Comparison of ENCODE assay signal across 24 mouse cellular contexts in genomic region chr2:153463257-153463656, GRCm38 (mm10). TPM values are rescaled to one million over a fixed set of nuclear protein-coding genes. Genes with fewer than 3 reads are reported as not detected.
DNase-seq lines count a peak whose midpoint lies in the region; ATAC-seq and TF ChIP-seq lines count a peak whose summit lies in the region.
"Had no signal": no experiment of that assay in that cellular context is flagged by ENCODE, and none has a peak within 500 bp of the region (broad histone marks: within the 10 kb centered on the region; RNA-seq: fewer than 3 reads in every experiment).

No protein-coding gene starts in this region.

- no peak for ATAC-seq in heart, postnatal 0 days (ENCODE audit: insufficient read depth, low read depth)
- ATAC-seq in heart, embryonic 11.5 days (replicated peaks; ENCODE audit: insufficient number of reproducible peaks, low FRiP score, low TSS enrichment), result no peak
- no peak for ATAC-seq in midbrain, embryonic 14.5 days (ENCODE audit: low FRiP score, low TSS enrichment)
- ATAC-seq in midbrain, embryonic 16.5 days, result no peak
- no peak for ATAC-seq in stomach, postnatal 0 days (ENCODE audit: low FRiP score, low TSS enrichment)
- no peak for ATAC-seq in CD4-positive, CD25-positive, alpha-beta regulatory T cell, adult 4 months
- ATAC-seq: intestine, embryonic 15.5 days had no signal

- H3K27me3 ChIP-seq in heart, postnatal 0 days (ENCODE audit: control insufficient read depth, insufficient read depth, low read length), result no peaks in the 10 kb centered on the region
- H3K27me3 ChIP-seq in heart, embryonic 11.5 days (ENCODE audit: control insufficient read depth, insufficient read depth, low read length), result no peaks in the 10 kb centered on the region
- no peaks in the 10 kb centered on the region for H3K27me3 ChIP-seq in midbrain, embryonic 14.5 days (ENCODE audit: control insufficient read depth, insufficient read depth, low read length)
- no peaks in the 10 kb centered on the region for H3K27me3 ChIP-seq in midbrain, embryonic 16.5 days (ENCODE audit: control insufficient read depth, insufficient read depth, low read depth, low read length)
- no peaks in the 10 kb centered on the region for H3K27me3 ChIP-seq in stomach, postnatal 0 days (ENCODE audit: control insufficient read depth, insufficient read depth, low read length)
- H3K27me3 ChIP-seq: embryonic facial prominence, embryonic 13.5 days; intestine, embryonic 15.5 days had no signal

- no peak for TF ChIP-seq EP300 in heart, postnatal 0 days (IDR thresholded peaks at IDR 0.05; ENCODE audit: low read depth)
- no peak for TF ChIP-seq EP300 in stomach, postnatal 0 days (optimal IDR thresholded peaks at IDR 0.05)

- H3K9ac ChIP-seq in heart, postnatal 0 days (replicated peaks; ENCODE audit: low read depth, low read length), result no peak overlapping the region
- no peak overlapping the region for H3K9ac ChIP-seq in heart, embryonic 11.5 days (ENCODE audit: low read depth, low read length)
- no peak overlapping the region for H3K9ac ChIP-seq in midbrain, embryonic 14.5 days (replicated peaks; ENCODE audit: low read length)
- no peak overlapping the region for H3K9ac ChIP-seq in midbrain, embryonic 16.5 days (ENCODE audit: low read depth, low read length)
- no peak overlapping the region for H3K9ac ChIP-seq in ES-E14 (ENCODE audit: insufficient read depth, low read depth, low read length, poor library complexity, severe bottlenecking)
- H3K9ac ChIP-seq in stomach, postnatal 0 days (ENCODE audit: low read length), result no peak overlapping the region
- H3K9ac ChIP-seq: embryonic facial prominence, embryonic 13.5 days; intestine, embryonic 15.5 days had no signal

- DNase-seq in heart, postnatal 0 days (ENCODE audit: low spot score), result no peak
- peak; percentile 32 for DNase-seq in midbrain, embryonic 14.5 days
- DNase-seq in ES-E14 (ENCODE audit: low read depth, low spot score), result no peak
- DNase-seq in stomach, postnatal 0 days (ENCODE audit: low spot score), result no peak
- DNase-seq in cerebellum, postnatal 14 days, result no peak
- DNase-seq: adrenal gland, postnatal 14 days; cerebellum, postnatal 10 days; gastrocnemius, postnatal 36 days; kidney, postnatal 14 days; lung, postnatal 14 days; right cerebral cortex, postnatal 14 days; thymus, adult 18-20 months had no signal

- TF ChIP-seq CTCF in heart, postnatal 0 days (IDR thresholded peaks at IDR 0.05; ENCODE audit: low read depth), result peak; percentile 23; the same call in 1 of the 2 replicates
- peak; percentile 59 for TF ChIP-seq CTCF in stomach, postnatal 0 days (IDR thresholded peaks at IDR 0.05; ENCODE audit: low read depth)

- H3K4me3 ChIP-seq in heart, postnatal 0 days (ENCODE audit: low read depth, low read length), result no peak overlapping the region
- no peak overlapping the region for H3K4me3 ChIP-seq in heart, embryonic 11.5 days (ENCODE audit: low read depth, low read length)
- no peak overlapping the region for H3K4me3 ChIP-seq in midbrain, embryonic 14.5 days (replicated peaks; ENCODE audit: low read depth, low read length)
- H3K4me3 ChIP-seq in midbrain, embryonic 16.5 days (ENCODE audit: low read depth, low read length), result no peak overlapping the region
- no peak overlapping the region for H3K4me3 ChIP-seq in ES-E14 (ENCODE audit: insufficient read depth in 1 of 2, low read depth in 1 of 2, low read length in 2 of 2, poor library complexity in 1 of 2, severe bottlenecking in 1 of 2)
- no peak overlapping the region for H3K4me3 ChIP-seq in stomach, postnatal 0 days (ENCODE audit: low read depth, low read length)
- H3K4me3 ChIP-seq: embryonic facial prominence, embryonic 13.5 days; intestine, embryonic 15.5 days had no signal

- H3K27ac ChIP-seq in heart, postnatal 0 days (ENCODE audit: low read depth), result no peak overlapping the region
- H3K27ac ChIP-seq in heart, embryonic 11.5 days (ENCODE audit: low read depth, low read length), result no peak overlapping the region
- H3K27ac ChIP-seq in midbrain, embryonic 14.5 days (replicated peaks; ENCODE audit: low read depth, low read length), result no peak overlapping the region
- H3K27ac ChIP-seq in midbrain, embryonic 16.5 days (ENCODE audit: low read length), result no peak overlapping the region
- H3K27ac ChIP-seq in ES-E14 (ENCODE audit: insufficient read depth, low read depth, low read length, poor library complexity, severe bottlenecking), result no peak overlapping the region
- H3K27ac ChIP-seq in stomach, postnatal 0 days (replicated peaks), result no peak overlapping the region
- H3K27ac ChIP-seq: embryonic facial prominence, embryonic 13.5 days; intestine, embryonic 15.5 days had no signal

- H3K9me3 ChIP-seq in heart, postnatal 0 days (replicated peaks; ENCODE audit: control insufficient read depth, low read length), result no peaks in the 10 kb centered on the region
- no peaks in the 10 kb centered on the region for H3K9me3 ChIP-seq in heart, embryonic 11.5 days (replicated peaks; ENCODE audit: control insufficient read depth, low read length)
- no peaks in the 10 kb centered on the region for H3K9me3 ChIP-seq in midbrain, embryonic 14.5 days (ENCODE audit: control insufficient read depth, low read length)
- H3K9me3 ChIP-seq in midbrain, embryonic 16.5 days (replicated peaks; ENCODE audit: control insufficient read depth, low read length, poor library complexity, severe bottlenecking), result no peaks in the 10 kb centered on the region
- no peaks in the 10 kb centered on the region for H3K9me3 ChIP-seq in ES-E14 (ENCODE audit: control insufficient read depth, insufficient read depth, low read depth, low read length)
- no peaks in the 10 kb centered on the region for H3K9me3 ChIP-seq in stomach, postnatal 0 days (ENCODE audit: control insufficient read depth, low read length)
- H3K9me3 ChIP-seq: embryonic facial prominence, embryonic 13.5 days; intestine, embryonic 15.5 days had no signal

- H3K36me3 ChIP-seq in heart, postnatal 0 days (replicated peaks; ENCODE audit: control insufficient read depth, insufficient read depth, low read length), result no peaks in the 10 kb centered on the region
- peaks cover 3% of the 10 kb centered on the region; the same call in 1 of the 2 replicates for H3K36me3 ChIP-seq in heart, embryonic 11.5 days (ENCODE audit: control insufficient read depth, insufficient read depth, low read length)
- H3K36me3 ChIP-seq in midbrain, embryonic 14.5 days (ENCODE audit: control insufficient read depth, insufficient read depth, low read length), result 0 out of 2 replicates have a peak, but pooled peaks cover 10% of the 10 kb centered on the region
- H3K36me3 ChIP-seq in midbrain, embryonic 16.5 days (ENCODE audit: control insufficient read depth, insufficient read depth, low read length), result peaks cover 12% of the 10 kb centered on the region
- H3K36me3 ChIP-seq in ES-E14 (ENCODE audit: control insufficient read depth, insufficient read depth, low read length, poor library complexity, severe bottlenecking), result no peaks in the 10 kb centered on the region
- H3K36me3 ChIP-seq in stomach, postnatal 0 days (ENCODE audit: control insufficient read depth, insufficient read depth, low read length), result no peaks in the 10 kb centered on the region
- H3K36me3 ChIP-seq: embryonic facial prominence, embryonic 13.5 days; intestine, embryonic 15.5 days had no signal

- in situ Hi-C loops in ES-E14 (cut with MboI; ENCODE audit: low sequenced_read_pairs in 2 of 2, unreplicated experiment in 2 of 2), result no loop called here

- peaks cover 8% of the 10 kb centered on the region for H3K4me1 ChIP-seq in heart, postnatal 0 days (ENCODE audit: control insufficient read depth, insufficient read depth)
- peaks cover 21% of the 10 kb centered on the region for H3K4me1 ChIP-seq in heart, embryonic 11.5 days (ENCODE audit: control insufficient read depth, insufficient read depth, low read length)
- H3K4me1 ChIP-seq in midbrain, embryonic 14.5 days (ENCODE audit: control insufficient read depth, insufficient read depth, low read length), result no peaks in the 10 kb centered on the region
- H3K4me1 ChIP-seq in midbrain, embryonic 16.5 days (ENCODE audit: control insufficient read depth, insufficient read depth, low read length), result 0 out of 2 replicates have a peak, but pooled peaks cover 4% of the 10 kb centered on the region
- H3K4me1 ChIP-seq in ES-E14 (ENCODE audit: control insufficient read depth in 2 of 2, insufficient read depth in 2 of 2, low read length in 2 of 2, poor library complexity in 1 of 2), result no peaks in the 10 kb centered on the region
- H3K4me1 ChIP-seq in stomach, postnatal 0 days (replicated peaks; ENCODE audit: control insufficient read depth, insufficient read depth), result peaks cover 2% of the 10 kb centered on the region; the same call in 1 of the 2 replicates
- H3K4me1 ChIP-seq: intestine, embryonic 15.5 days had no signal

- H3K4me2 ChIP-seq in heart, postnatal 0 days (ENCODE audit: low read depth, low read length), result no peak overlapping the region
- no peak overlapping the region for H3K4me2 ChIP-seq in heart, embryonic 11.5 days
- H3K4me2 ChIP-seq in midbrain, embryonic 14.5 days (ENCODE audit: low read length), result no peak overlapping the region
- H3K4me2 ChIP-seq in midbrain, embryonic 16.5 days (ENCODE audit: low read length), result no peak overlapping the region
- H3K4me2 ChIP-seq in stomach, postnatal 0 days (replicated peaks; ENCODE audit: low read depth), result no peak overlapping the region
- H3K4me2 ChIP-seq: embryonic facial prominence, embryonic 13.5 days; intestine, embryonic 15.5 days; midbrain, embryonic 11.5 days had no signal

- WGBS in heart, postnatal 0 days, result 92% methylated on average over 3 of the region's 3 CpGs
- 82% methylated on average over 3 of the region's 3 CpGs for WGBS in heart, embryonic 11.5 days (ENCODE audit: insufficient replicate concordance)
- WGBS in midbrain, embryonic 14.5 days, result 81% methylated on average over 3 of the region's 3 CpGs
- 80% methylated on average over 3 of the region's 3 CpGs for WGBS in midbrain, embryonic 16.5 days
- 76% methylated on average over 3 of the region's 3 CpGs for WGBS in stomach, postnatal 0 days

TF ChIP-seq in ES-E14, 5 proteins besides CTCF, POLR2A, EP300 and RAD21:
- TF ChIP-seq MAFK (IDR thresholded peaks at IDR 0.05; ENCODE audit: insufficient read depth, low read depth, low read length) (no peak), ZC3H11A (IDR thresholded peaks at IDR 0.05; ENCODE audit: borderline replicate concordance, low read depth, low read length) (peak; percentile 28; the same call in 1 of the 2 replicates)

RNA-seq across cellular contexts. Expression of gene 4930404H24Rik, which starts 29.3 kb away (rescaled TPM):
- total RNA-seq in heart, postnatal 0 days (2014; rRNA removed; ENCODE audit: low replicate concordance), result not detected in 2 replicates
- 0.45 TPM in 1 of 2 replicates, not detected in the other for polyA plus RNA-seq in heart, postnatal 0 days (2015; fragmentation: Nextera tagmentation; extraction: Ambion mirVana)
- not detected in 2 replicates for polyA plus RNA-seq in heart, embryonic 11.5 days (2014; fragmentation: Nextera tagmentation; extraction: Ambion mirVana)
- polyA plus RNA-seq in midbrain, embryonic 14.5 days (2014; fragmentation: Nextera tagmentation; extraction: Ambion mirVana), result not detected in 2 replicates
- polyA plus RNA-seq in midbrain, embryonic 16.5 days (2015; fragmentation: Nextera tagmentation; extraction: Ambion mirVana), result not detected in 2 replicates
- not detected in 2 replicates for total RNA-seq in ES-E14 (2012; rRNA removed)
- polyA plus RNA-seq in stomach, postnatal 0 days (2015; fragmentation: Nextera tagmentation; extraction: Ambion mirVana), result not detected in 2 replicates
- polyA plus RNA-seq in CD4-positive, CD25-positive, alpha-beta regulatory T cell, adult 4 months (2017; shearing (Covaris generic)), result not detected
- total RNA-seq: adrenal gland, postnatal 14 days; gastrocnemius, postnatal 36 days; layer of hippocampus, postnatal 25 days; left cerebral cortex, postnatal 25 days; liver, adult 2 months had no signal
- polyA plus RNA-seq: embryonic facial prominence, embryonic 13.5 days; frontal cortex, adult 2 months; heart, embryonic 14.5 days; hindbrain, embryonic 11.5 days; intestine, embryonic 15.5 days; liver, adult 2 months; midbrain, embryonic 11.5 days had no signal
